Mouse (Mus musculus): ENCODE measurements around the gene Cyp26c1. TPM values are rescaled to one million over a fixed set of nuclear protein-coding genes. Genes with fewer than 3 reads are reported as not detected.
A peak's percentile ranks its signal among the peaks of the same experiment; 100 is the strongest.

Cyp26c1 gene
- polyA plus RNA-seq, 1 experiment from 2014 or later: not detected

- Histone ChIP-seq H3K4me2 (ENCODE audit: low read depth, low read length) (no peak overlapping the region), H3K9ac (ENCODE audit: low read depth, low read length) (no peak overlapping the region), H3K4me3 (ENCODE audit: low read depth, low read length) (no peak overlapping the region), H3K27me3 (ENCODE audit: control insufficient read depth, insufficient read depth, low read depth, low read length) (no peaks in the 10 kb centered on the region), H3K36me3 (ENCODE audit: control insufficient read depth, insufficient read depth) (no peaks in the 10 kb centered on the region), H3K9me3 (replicated peaks; ENCODE audit: control insufficient read depth, low read length) (no peaks in the 10 kb centered on the region), H3K27ac (ENCODE audit: low read length) (no peak overlapping the region), H3K4me1 (ENCODE audit: control insufficient read depth, low read depth, low read length) (peaks cover 5% of the 10 kb centered on the region)
- 43% methylated on average over 12 of the region's 12 CpGs for WGBS (ENCODE audit: insufficient replicate concordance)
- no peak for ATAC-seq (ENCODE audit: low read depth)
These were observed 12.0 kb upstream of the Cyp26c1 start for GRCm38 (mm10) chr19:37673393-37673792.

DNA sequence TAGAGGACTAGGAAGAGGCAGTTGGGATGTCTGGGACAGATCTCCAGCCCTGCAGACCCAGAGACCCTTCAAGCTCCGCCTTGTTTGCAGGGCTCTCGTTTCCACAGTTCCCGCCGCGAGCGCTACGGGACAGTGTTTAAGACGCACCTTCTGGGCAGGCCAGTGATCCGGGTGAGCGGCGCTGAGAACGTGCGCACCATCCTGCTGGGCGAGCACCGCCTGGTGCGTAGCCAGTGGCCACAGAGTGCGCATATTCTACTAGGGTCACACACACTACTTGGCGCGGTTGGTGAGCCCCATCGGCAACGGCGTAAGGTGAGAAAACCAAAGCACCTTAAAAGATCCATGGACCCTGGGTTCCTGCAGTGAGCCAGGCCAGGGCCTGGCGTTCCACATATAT is 966 bp downstream of the Cyp26c1 start:
- Histone ChIP-seq H3K4me2 (ENCODE audit: low read depth, low read length) (no peak overlapping the region), H3K27me3 (ENCODE audit: control insufficient read depth, insufficient read depth, low read depth, low read length) (peaks cover 34% of the 10 kb centered on the region), H3K4me3 (ENCODE audit: low read depth, low read length) (no peak overlapping the region), H3K36me3 (ENCODE audit: control insufficient read depth, insufficient read depth) (peaks cover 5% of the 10 kb centered on the region), H3K4me1 (ENCODE audit: control insufficient read depth, low read depth, low read length) (no peaks in the 10 kb centered on the region), H3K27ac (ENCODE audit: low read length) (no peak overlapping the region), H3K9ac (ENCODE audit: low read depth, low read length) (no peak overlapping the region), H3K9me3 (replicated peaks; ENCODE audit: control insufficient read depth, low read length) (no peaks in the 10 kb centered on the region)
- WGBS (ENCODE audit: insufficient replicate concordance): 61% methylated on average over 23 of the region's 23 CpGs
- ATAC-seq (ENCODE audit: low read depth): no peak

GRCm38 (mm10) chr19:37686941-37687850 is 1.8 kb downstream of the Cyp26c1 start:
- Histone ChIP-seq H3K4me1 (ENCODE audit: control insufficient read depth, low read depth, low read length) (no peaks in the 10 kb centered on the region), H3K27ac (ENCODE audit: low read length) (no peak overlapping the region), H3K4me2 (ENCODE audit: low read depth, low read length) (no peak overlapping the region), H3K27me3 (ENCODE audit: control insufficient read depth, insufficient read depth, low read depth, low read length) (peaks cover 42% of the 10 kb centered on the region), H3K9me3 (replicated peaks; ENCODE audit: control insufficient read depth, low read length) (no peaks in the 10 kb centered on the region), H3K9ac (ENCODE audit: low read depth, low read length) (no peak overlapping the region), H3K36me3 (ENCODE audit: control insufficient read depth, insufficient read depth) (peaks cover 5% of the 10 kb centered on the region), H3K4me3 (ENCODE audit: low read depth, low read length) (no peak overlapping the region)
- 29% methylated on average over 62 of the region's 62 CpGs for WGBS (ENCODE audit: insufficient replicate concordance)
- ATAC-seq (ENCODE audit: low read depth): no peak

- ATAC-seq (ENCODE audit: low read depth): no peak
- H3K9me3 ChIP-seq (replicated peaks; ENCODE audit: control insufficient read depth, low read length): no peaks in the 10 kb centered on the region
- H3K27ac ChIP-seq (ENCODE audit: low read length): no peak overlapping the region
- no peak overlapping the region for H3K9ac ChIP-seq (ENCODE audit: low read depth, low read length)
- no peaks in the 10 kb centered on the region for H3K4me1 ChIP-seq (ENCODE audit: control insufficient read depth, low read depth, low read length)
- 53% methylated on average over 5 of the region's 5 CpGs for WGBS (ENCODE audit: insufficient replicate concordance)
- no peaks in the 10 kb centered on the region for H3K36me3 ChIP-seq (ENCODE audit: control insufficient read depth, insufficient read depth)
- no peak overlapping the region for H3K4me3 ChIP-seq (ENCODE audit: low read depth, low read length)
- H3K4me2 ChIP-seq (ENCODE audit: low read depth, low read length): no peak overlapping the region
- peaks cover 65% of the 10 kb centered on the region for H3K27me3 ChIP-seq (ENCODE audit: control insufficient read depth, insufficient read depth, low read depth, low read length)
These were observed 4.1 kb downstream of the Cyp26c1 start for GRCm38 (mm10) chr19:37689478-37689877.

DNA sequence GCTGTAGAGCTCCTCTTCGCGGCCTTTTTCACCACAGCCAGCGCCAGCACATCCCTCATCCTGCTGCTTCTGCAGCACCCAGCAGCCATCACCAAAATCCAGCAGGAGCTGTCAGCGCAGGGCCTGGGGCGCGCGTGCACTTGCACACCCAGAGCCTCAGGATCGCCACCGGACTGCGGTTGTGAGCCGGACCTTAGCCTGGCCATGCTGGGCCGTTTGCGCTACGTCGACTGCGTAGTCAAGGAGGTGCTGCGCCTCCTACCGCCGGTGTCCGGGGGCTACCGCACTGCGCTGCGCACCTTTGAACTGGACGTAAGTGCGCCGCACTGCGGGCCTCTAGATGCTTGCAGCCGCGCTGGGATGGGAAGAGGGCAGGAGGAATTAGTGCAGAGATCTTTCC is 5.3 kb downstream of the Cyp26c1 start:
- no peak overlapping the region for H3K4me2 ChIP-seq (ENCODE audit: low read depth, low read length)
- WGBS (ENCODE audit: insufficient replicate concordance): 21% methylated on average over 29 of the region's 29 CpGs

GRCm38 (mm10) chr19:37692879-37693278 is 7.5 kb downstream of the Cyp26c1 start:
- WGBS (ENCODE audit: insufficient replicate concordance): under 1% methylated on average over 40 of the region's 40 CpGs
- ATAC-seq (ENCODE audit: low read depth): no peak
- H3K9me3 ChIP-seq (replicated peaks; ENCODE audit: control insufficient read depth, low read length): no peaks in the 10 kb centered on the region
- no peaks in the 10 kb centered on the region for H3K36me3 ChIP-seq (ENCODE audit: control insufficient read depth, insufficient read depth)
- no peak overlapping the region for H3K9ac ChIP-seq (ENCODE audit: low read depth, low read length)
- peak overlapping the region; percentile 51 for H3K4me2 ChIP-seq (ENCODE audit: low read depth, low read length)
- H3K4me1 ChIP-seq (ENCODE audit: control insufficient read depth, low read depth, low read length): peaks cover 5% of the 10 kb centered on the region
- no peak overlapping the region for H3K27ac ChIP-seq (ENCODE audit: low read length)
- H3K4me3 ChIP-seq (ENCODE audit: low read depth, low read length): peak overlapping the region; percentile 37
- peaks cover 83% of the 10 kb centered on the region for H3K27me3 ChIP-seq (ENCODE audit: control insufficient read depth, insufficient read depth, low read depth, low read length)

More for the DNA sequence above, 5.3 kb downstream of the Cyp26c1 start:
- H3K9me3 ChIP-seq (replicated peaks; ENCODE audit: control insufficient read depth, low read length): no peaks in the 10 kb centered on the region
- H3K4me3 ChIP-seq (ENCODE audit: low read depth, low read length): no peak overlapping the region
- H3K27ac ChIP-seq (ENCODE audit: low read length): no peak overlapping the region
- no peaks in the 10 kb centered on the region; the same call in 1 of the 2 replicates for H3K4me1 ChIP-seq (ENCODE audit: control insufficient read depth, low read depth, low read length)
- no peak overlapping the region for H3K9ac ChIP-seq (ENCODE audit: low read depth, low read length)
- peaks cover 78% of the 10 kb centered on the region for H3K27me3 ChIP-seq (ENCODE audit: control insufficient read depth, insufficient read depth, low read depth, low read length)
- no peak for ATAC-seq (ENCODE audit: low read depth)
- no peaks in the 10 kb centered on the region for H3K36me3 ChIP-seq (ENCODE audit: control insufficient read depth, insufficient read depth)

GRCm38 (mm10) chr19:37695146-37695545 is 9.8 kb downstream of the Cyp26c1 start:
- H3K9ac ChIP-seq (ENCODE audit: low read depth, low read length): no peak overlapping the region
- no peak for ATAC-seq (ENCODE audit: low read depth)
- 47% methylated on average over 13 of the region's 13 CpGs for WGBS (ENCODE audit: insufficient replicate concordance)
- peaks cover 5% of the 10 kb centered on the region for H3K4me1 ChIP-seq (ENCODE audit: control insufficient read depth, low read depth, low read length)
- no peaks in the 10 kb centered on the region for H3K36me3 ChIP-seq (ENCODE audit: control insufficient read depth, insufficient read depth)
- peaks cover 100% of the 10 kb centered on the region for H3K27me3 ChIP-seq (ENCODE audit: control insufficient read depth, insufficient read depth, low read depth, low read length)
- H3K4me3 ChIP-seq (ENCODE audit: low read depth, low read length): no peak overlapping the region
- H3K9me3 ChIP-seq (replicated peaks; ENCODE audit: control insufficient read depth, low read length): no peaks in the 10 kb centered on the region
- H3K4me2 ChIP-seq (ENCODE audit: low read depth, low read length): no peak overlapping the region
- no peak overlapping the region for H3K27ac ChIP-seq (ENCODE audit: low read length)

DNA sequence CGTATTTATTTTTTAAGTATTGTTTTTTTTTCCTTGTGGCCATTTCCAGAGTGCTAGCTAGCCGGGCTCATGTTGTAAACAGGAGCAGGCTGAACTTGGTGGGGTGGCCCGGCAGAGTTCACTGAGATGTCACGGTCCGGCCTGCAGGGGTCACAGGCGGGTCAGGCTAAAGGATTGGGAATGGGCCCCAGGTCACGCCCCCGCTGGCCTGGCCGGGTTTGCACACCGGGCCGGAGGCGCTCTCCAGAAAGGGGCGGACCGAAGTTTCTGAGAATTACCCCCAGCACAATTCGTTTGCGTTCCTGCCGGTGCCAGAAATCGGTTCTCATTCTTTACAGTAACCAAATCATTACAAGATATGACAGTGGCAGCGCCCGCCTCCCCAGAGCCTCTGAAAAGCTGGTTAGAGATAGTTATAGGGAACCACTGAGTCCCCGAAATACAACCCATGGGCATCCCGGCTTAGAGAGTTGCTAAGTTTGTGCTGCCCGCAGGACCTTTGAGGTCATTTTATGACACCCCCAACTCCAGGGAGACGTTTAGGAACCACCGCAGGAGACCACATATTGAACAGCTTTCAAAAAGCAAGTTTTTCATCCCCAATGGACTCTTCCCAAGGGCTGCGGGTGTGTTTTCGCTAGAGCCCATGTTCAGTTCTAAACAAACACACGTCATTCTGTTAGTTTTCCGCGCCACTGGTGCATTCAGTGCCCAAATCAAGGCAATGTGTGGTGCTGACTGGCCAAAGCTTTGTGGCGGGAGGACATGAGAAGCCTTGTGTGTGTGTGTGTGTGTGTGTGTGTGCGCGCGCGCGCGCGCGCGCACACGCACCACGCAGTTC is 10.6 kb downstream of the Cyp26c1 start:
- Histone ChIP-seq H3K27me3 (ENCODE audit: control insufficient read depth, insufficient read depth, low read depth, low read length) (peaks cover 100% of the 10 kb centered on the region), H3K4me3 (ENCODE audit: low read depth, low read length) (peak overlapping the region; percentile 26), H3K27ac (ENCODE audit: low read length) (no peak overlapping the region), H3K9me3 (replicated peaks; ENCODE audit: control insufficient read depth, low read length) (no peaks in the 10 kb centered on the region), H3K9ac (ENCODE audit: low read depth, low read length) (no peak overlapping the region), H3K4me2 (ENCODE audit: low read depth, low read length) (peak overlapping the region; percentile 41), H3K36me3 (ENCODE audit: control insufficient read depth, insufficient read depth) (no peaks in the 10 kb centered on the region), H3K4me1 (ENCODE audit: control insufficient read depth, low read depth, low read length) (peaks cover 5% of the 10 kb centered on the region)
- WGBS (ENCODE audit: insufficient replicate concordance): 3% methylated on average over 42 of the region's 42 CpGs
- ATAC-seq (ENCODE audit: low read depth): no peak
